Mouse (Mus musculus) lung, postnatal 0 days (tissue): ENCODE results near the gene Crocc2.

ENCODE experiments used
- CTCF ChIP-seq: IDR thresholded peaks from 2 replicates; pipeline ENCODE4 v1.5.1; 2016; ENCODE audit warnings: antibody characterized with exemption, mild to moderate bottlenecking
- EP300 ChIP-seq: IDR thresholded peaks from 2 replicates; pipeline ENCODE4 v1.6.1; 2016; ENCODE audit warnings: antibody characterized with exemption, mild to moderate bottlenecking, control low read depth

DNA sequence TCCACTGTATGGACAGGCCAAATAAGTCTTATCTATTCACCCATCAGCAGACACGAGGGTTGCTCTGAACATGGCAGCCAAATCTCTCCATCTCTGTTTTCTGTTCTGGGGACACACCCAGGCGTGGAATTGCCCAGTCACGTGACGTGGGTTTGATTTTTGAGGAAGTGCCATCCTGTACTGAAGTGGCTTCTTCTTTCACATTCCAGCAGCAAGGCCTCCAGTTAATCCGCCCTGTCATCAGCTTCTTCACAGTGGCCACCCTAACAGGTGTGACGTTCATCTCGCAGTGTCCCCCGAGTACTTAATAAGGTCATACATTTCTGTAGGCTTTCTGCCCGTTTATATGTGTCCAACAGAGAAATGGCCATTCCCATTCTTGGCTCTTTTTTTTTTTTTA is 3.1 kb upstream of the Crocc2 start:
- TF ChIP-seq CTCF, result no peak
- TF ChIP-seq EP300, result no peak; the same call in 1 of the 2 replicates
